Mouse (Mus musculus): ENCODE results near the gene 4933405L10Rik. TPM values are rescaled to one million over a fixed set of nuclear protein-coding genes. Genes with fewer than 3 reads are reported as not detected.

The 4933405L10Rik gene
- polyA plus RNA-seq, 1 experiment from 2014 or later: not detected

DNA sequence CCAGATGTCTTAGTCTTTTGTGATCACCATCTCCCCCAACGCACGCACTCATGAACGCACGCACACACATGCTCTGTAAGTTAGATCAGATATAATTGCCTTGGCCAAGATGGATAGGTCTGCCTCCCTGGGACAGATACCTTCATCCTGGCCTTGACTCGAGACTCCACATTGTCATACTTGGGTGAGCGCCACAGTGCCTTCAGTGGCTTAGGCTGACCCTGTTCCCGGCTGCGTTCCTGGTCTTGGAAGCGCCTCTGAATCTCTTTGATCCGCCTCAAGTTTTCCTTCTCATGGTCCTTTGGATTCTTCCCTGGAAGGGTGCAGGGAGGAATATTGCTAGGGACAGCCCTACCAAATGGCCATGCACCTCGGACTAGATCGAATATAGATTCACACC, 1.0 kb upstream of the 4933405L10Rik start:
- Histone ChIP-seq H3K9ac (ENCODE audit: low read depth, low read length) (no peak overlapping the region), H3K4me1 (ENCODE audit: control insufficient read depth, low read depth, low read length) (peaks cover 28% of the 10 kb centered on the region), H3K4me3 (ENCODE audit: low read depth, low read length) (no peak overlapping the region), H3K9me3 (replicated peaks; ENCODE audit: control insufficient read depth, low read length) (no peaks in the 10 kb centered on the region), H3K27ac (ENCODE audit: low read length) (no peak overlapping the region), H3K4me2 (ENCODE audit: low read depth, low read length) (no peak overlapping the region), H3K27me3 (ENCODE audit: control insufficient read depth, insufficient read depth, low read depth, low read length) (no peaks in the 10 kb centered on the region), H3K36me3 (ENCODE audit: control insufficient read depth, insufficient read depth) (no peaks in the 10 kb centered on the region)
- WGBS (ENCODE audit: insufficient replicate concordance): 74% methylated on average over 12 of the region's 12 CpGs
- ATAC-seq (ENCODE audit: low read depth): no peak

DNA sequence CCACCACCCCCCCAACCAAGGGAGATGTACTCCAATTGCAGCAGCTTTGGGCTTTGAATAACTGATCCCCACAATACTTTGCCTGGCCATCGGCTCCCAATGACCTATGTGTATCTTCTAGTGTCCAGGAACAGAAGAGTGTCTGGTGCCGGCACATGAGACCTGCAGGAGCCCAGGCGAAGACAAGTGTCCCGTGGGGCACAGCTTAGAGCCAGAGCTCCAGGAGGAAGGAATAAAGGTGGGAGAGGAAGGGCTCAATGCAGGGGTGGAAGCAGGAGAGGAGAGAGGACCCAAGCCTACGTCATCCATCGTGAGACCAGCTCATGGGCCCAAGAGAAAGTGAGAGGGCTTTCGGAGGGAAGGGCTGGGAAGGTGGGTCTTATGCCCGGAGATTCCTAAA, 1.2 kb downstream of the 4933405L10Rik start:
- peaks cover 20% of the 10 kb centered on the region for H3K4me1 ChIP-seq (ENCODE audit: control insufficient read depth, low read depth, low read length)
- no peak overlapping the region for H3K27ac ChIP-seq (ENCODE audit: low read length)
- no peaks in the 10 kb centered on the region for H3K9me3 ChIP-seq (replicated peaks; ENCODE audit: control insufficient read depth, low read length)
- no peak overlapping the region for H3K4me3 ChIP-seq (ENCODE audit: low read depth, low read length)
- no peak overlapping the region for H3K4me2 ChIP-seq (ENCODE audit: low read depth, low read length)
- 75% methylated on average over 8 of the region's 8 CpGs for WGBS (ENCODE audit: insufficient replicate concordance)
- no peaks in the 10 kb centered on the region for H3K36me3 ChIP-seq (ENCODE audit: control insufficient read depth, insufficient read depth)
- H3K9ac ChIP-seq (ENCODE audit: low read depth, low read length): no peak overlapping the region
- ATAC-seq (ENCODE audit: low read depth): no peak
- H3K27me3 ChIP-seq (ENCODE audit: control insufficient read depth, insufficient read depth, low read depth, low read length): no peaks in the 10 kb centered on the region

DNA sequence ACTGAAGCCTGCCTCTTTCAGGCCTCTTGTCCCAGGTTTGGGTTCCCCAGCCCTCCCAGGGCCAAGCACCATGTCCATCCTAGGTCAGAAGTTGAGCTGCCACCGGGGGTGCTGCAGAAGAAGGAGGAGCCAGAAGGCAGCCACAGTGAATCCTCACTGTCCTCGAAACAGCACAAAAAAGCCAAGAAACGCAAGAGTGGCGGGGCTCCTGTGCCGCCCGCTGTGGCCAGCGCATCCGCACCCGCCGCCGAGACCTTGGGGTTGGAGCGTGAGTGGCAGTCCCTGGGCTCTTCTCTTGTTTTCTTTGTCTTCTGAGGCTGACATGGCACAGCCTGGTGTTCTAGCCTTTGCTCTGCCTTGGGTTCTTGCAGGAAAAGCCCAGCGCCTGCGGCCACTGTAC, 1.9 kb downstream of the 4933405L10Rik start:
- H3K27me3 ChIP-seq (ENCODE audit: control insufficient read depth, insufficient read depth, low read depth, low read length): no peaks in the 10 kb centered on the region
- 77% methylated on average over 14 of the region's 14 CpGs for WGBS (ENCODE audit: insufficient replicate concordance)
- no peak overlapping the region for H3K9ac ChIP-seq (ENCODE audit: low read depth, low read length)
- no peak overlapping the region for H3K27ac ChIP-seq (ENCODE audit: low read length)
- H3K4me1 ChIP-seq (ENCODE audit: control insufficient read depth, low read depth, low read length): peaks cover 20% of the 10 kb centered on the region
- no peak overlapping the region for H3K4me2 ChIP-seq (ENCODE audit: low read depth, low read length)
- no peak for ATAC-seq (ENCODE audit: low read depth)
- H3K4me3 ChIP-seq (ENCODE audit: low read depth, low read length): no peak overlapping the region
- no peaks in the 10 kb centered on the region for H3K9me3 ChIP-seq (replicated peaks; ENCODE audit: control insufficient read depth, low read length)
- no peaks in the 10 kb centered on the region for H3K36me3 ChIP-seq (ENCODE audit: control insufficient read depth, insufficient read depth)

DNA sequence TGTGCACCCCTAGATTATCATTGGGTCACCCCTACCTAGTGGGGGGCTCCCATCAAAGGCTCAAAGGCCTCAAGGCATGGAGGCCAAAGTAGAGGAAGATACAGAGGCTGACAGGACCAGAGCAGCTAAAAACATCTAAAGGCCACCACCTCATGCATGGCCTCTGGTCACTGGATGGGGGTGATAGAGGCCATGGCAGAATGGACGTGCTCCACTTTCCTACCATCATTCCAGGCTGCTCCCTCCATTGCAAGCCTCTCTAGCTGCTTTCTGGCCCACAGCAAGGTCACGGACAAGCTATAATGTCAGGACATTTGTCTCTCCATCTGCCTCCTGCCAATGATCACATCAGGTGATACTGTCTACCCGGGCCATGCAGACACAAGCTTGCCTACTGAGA, 4.8 kb downstream of the 4933405L10Rik start:
- H3K27me3 ChIP-seq (ENCODE audit: control insufficient read depth, insufficient read depth, low read depth, low read length): no peaks in the 10 kb centered on the region
- WGBS (ENCODE audit: insufficient replicate concordance): 50% methylated on average over 3 of the region's 3 CpGs

DNA sequence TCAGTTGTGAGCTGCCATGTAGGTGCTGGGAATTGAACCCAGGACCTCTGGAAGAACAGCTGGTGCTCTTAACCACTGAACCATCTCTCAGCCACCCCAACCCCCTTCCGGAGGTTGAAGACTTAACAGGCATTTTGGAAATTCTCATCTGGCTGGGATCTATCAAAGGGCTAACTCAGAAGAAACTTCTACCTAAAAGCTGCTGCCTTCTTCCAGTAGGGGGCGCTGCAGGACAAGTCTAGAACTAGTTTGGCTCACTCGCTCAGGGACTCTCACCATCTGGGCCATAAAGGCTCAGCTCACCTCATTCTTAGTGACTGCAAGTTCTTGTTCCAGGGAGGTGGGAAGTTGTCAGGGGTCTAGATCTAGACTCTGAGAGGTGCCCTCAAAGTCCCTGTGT, 6.7 kb downstream of the 4933405L10Rik start:
- Histone ChIP-seq H3K36me3 (ENCODE audit: control insufficient read depth, insufficient read depth) (no peaks in the 10 kb centered on the region), H3K9me3 (replicated peaks; ENCODE audit: control insufficient read depth, low read length) (no peaks in the 10 kb centered on the region), H3K4me2 (ENCODE audit: low read depth, low read length) (no peak overlapping the region), H3K4me1 (ENCODE audit: control insufficient read depth, low read depth, low read length) (no peaks in the 10 kb centered on the region), H3K4me3 (ENCODE audit: low read depth, low read length) (no peak overlapping the region), H3K27me3 (ENCODE audit: control insufficient read depth, insufficient read depth, low read depth, low read length) (no peaks in the 10 kb centered on the region), H3K27ac (ENCODE audit: low read length) (no peak overlapping the region), H3K9ac (ENCODE audit: low read depth, low read length) (no peak overlapping the region)
- ATAC-seq (ENCODE audit: low read depth): peak; percentile 50; the same call in 1 of the 2 replicates
- 2% methylated on average over 3 of the region's 3 CpGs for WGBS (ENCODE audit: insufficient replicate concordance)

More for the DNA sequence above, 4.8 kb downstream of the 4933405L10Rik start:
- no peaks in the 10 kb centered on the region for H3K36me3 ChIP-seq (ENCODE audit: control insufficient read depth, insufficient read depth)
- H3K4me2 ChIP-seq (ENCODE audit: low read depth, low read length): no peak overlapping the region
- H3K9me3 ChIP-seq (replicated peaks; ENCODE audit: control insufficient read depth, low read length): no peaks in the 10 kb centered on the region
- no peak overlapping the region for H3K27ac ChIP-seq (ENCODE audit: low read length)
- H3K4me3 ChIP-seq (ENCODE audit: low read depth, low read length): no peak overlapping the region
- peaks cover 7% of the 10 kb centered on the region for H3K4me1 ChIP-seq (ENCODE audit: control insufficient read depth, low read depth, low read length)
- no peak overlapping the region for H3K9ac ChIP-seq (ENCODE audit: low read depth, low read length)
- no peak for ATAC-seq (ENCODE audit: low read depth)

DNA sequence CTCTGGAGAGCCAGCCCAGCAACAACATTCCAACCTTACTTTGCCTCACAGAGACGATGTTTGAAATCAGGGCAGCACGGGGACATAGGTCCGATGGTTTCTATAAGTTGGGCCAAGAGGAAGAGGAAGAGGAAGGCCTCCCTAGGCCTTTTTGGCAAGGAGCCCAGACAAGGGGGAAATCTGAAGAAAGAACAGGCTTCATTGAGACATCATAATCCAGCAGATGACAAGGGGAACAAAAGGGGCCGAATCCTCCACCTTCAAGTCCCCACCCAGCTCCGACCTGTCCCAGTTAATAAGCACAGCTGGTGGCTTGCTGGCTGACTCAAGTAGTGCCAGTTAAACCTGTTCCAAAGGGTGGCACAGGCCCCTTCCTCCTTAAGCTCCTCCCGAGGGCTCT, 7.6 kb downstream of the 4933405L10Rik start:
- ATAC-seq (ENCODE audit: low read depth): no peak
- H3K27me3 ChIP-seq (ENCODE audit: control insufficient read depth, insufficient read depth, low read depth, low read length): no peaks in the 10 kb centered on the region
- H3K36me3 ChIP-seq (ENCODE audit: control insufficient read depth, insufficient read depth): no peaks in the 10 kb centered on the region
- H3K27ac ChIP-seq (ENCODE audit: low read length): no peak overlapping the region
- no peaks in the 10 kb centered on the region for H3K9me3 ChIP-seq (replicated peaks; ENCODE audit: control insufficient read depth, low read length)
- H3K4me1 ChIP-seq (ENCODE audit: control insufficient read depth, low read depth, low read length): no peaks in the 10 kb centered on the region
- no peak overlapping the region for H3K4me2 ChIP-seq (ENCODE audit: low read depth, low read length)
- 48% methylated on average over 6 of the region's 6 CpGs for WGBS (ENCODE audit: insufficient replicate concordance)
- H3K4me3 ChIP-seq (ENCODE audit: low read depth, low read length): no peak overlapping the region
- H3K9ac ChIP-seq (ENCODE audit: low read depth, low read length): no peak overlapping the region

DNA sequence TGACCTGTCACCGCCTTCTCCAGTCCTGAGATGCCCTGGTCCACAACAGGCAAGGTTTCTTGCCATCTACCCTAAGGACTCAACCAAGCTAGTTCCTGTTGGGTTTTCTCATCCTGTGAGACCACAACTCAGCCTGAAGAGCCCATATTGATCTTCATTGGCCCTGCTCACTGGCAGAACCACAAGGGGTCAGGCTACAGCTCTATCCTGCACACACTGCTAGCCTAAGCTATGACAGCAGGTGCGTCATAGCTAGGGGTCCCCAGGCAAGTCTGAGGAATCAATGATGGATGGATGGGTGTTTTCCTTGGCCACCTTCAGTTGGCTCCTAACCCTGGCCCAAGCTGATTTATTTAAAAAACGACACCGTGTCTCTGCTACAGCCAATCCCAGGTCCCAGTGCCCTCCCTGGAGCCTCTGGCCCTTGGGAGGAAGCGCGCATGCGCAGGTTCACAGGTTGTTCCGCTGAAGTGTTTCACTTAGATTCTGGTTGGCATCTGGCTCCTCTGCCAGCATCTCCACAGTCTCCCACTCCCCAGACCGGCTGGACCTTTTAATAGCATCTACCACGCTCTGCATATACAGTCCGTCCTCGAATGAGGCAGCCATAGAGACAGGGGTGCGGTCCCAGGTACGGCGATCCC, 9.0 kb downstream of the 4933405L10Rik start:
- no peak overlapping the region for H3K9ac ChIP-seq (ENCODE audit: low read depth, low read length)
- WGBS (ENCODE audit: insufficient replicate concordance): 87% methylated on average over 15 of the region's 15 CpGs

DNA sequence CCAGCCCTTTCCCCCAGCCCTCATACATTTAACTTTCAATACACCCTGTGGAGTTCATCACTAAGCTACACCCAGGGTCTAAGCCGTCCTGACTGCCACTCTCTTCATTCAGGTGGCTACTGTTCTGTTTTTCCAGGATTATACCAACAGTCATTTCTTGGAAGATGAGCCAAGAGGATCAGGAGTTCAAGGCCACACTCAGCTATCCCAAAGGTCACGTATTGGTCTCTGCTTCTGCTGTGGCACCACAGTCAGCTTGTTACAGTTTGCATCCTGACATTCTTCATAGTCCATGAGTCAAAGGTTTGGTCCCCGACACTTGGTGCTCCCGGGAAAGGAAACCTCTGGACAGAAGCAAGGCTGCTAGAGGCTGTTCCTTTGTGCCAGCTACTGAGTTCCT, 12.2 kb downstream of the 4933405L10Rik start:
- Histone ChIP-seq H3K9me3 (replicated peaks; ENCODE audit: control insufficient read depth, low read length) (no peaks in the 10 kb centered on the region), H3K36me3 (ENCODE audit: control insufficient read depth, insufficient read depth) (no peaks in the 10 kb centered on the region), H3K27ac (ENCODE audit: low read length) (no peak overlapping the region), H3K4me3 (ENCODE audit: low read depth, low read length) (no peak overlapping the region), H3K27me3 (ENCODE audit: control insufficient read depth, insufficient read depth, low read depth, low read length) (no peaks in the 10 kb centered on the region), H3K4me1 (ENCODE audit: control insufficient read depth, low read depth, low read length) (no peaks in the 10 kb centered on the region), H3K9ac (ENCODE audit: low read depth, low read length) (no peak overlapping the region), H3K4me2 (ENCODE audit: low read depth, low read length) (no peak overlapping the region)
- 68% methylated on average over 4 of the region's 4 CpGs for WGBS (ENCODE audit: insufficient replicate concordance)
- ATAC-seq (ENCODE audit: low read depth): no peak

More for the DNA sequence above, 9.0 kb downstream of the 4933405L10Rik start:
- H3K4me2 ChIP-seq (ENCODE audit: low read depth, low read length): no peak overlapping the region
- H3K4me3 ChIP-seq (ENCODE audit: low read depth, low read length): no peak overlapping the region
- H3K27ac ChIP-seq (ENCODE audit: low read length): no peak overlapping the region
- no peaks in the 10 kb centered on the region for H3K4me1 ChIP-seq (ENCODE audit: control insufficient read depth, low read depth, low read length)
- ATAC-seq (ENCODE audit: low read depth): no peak
- no peaks in the 10 kb centered on the region for H3K27me3 ChIP-seq (ENCODE audit: control insufficient read depth, insufficient read depth, low read depth, low read length)
- H3K9me3 ChIP-seq (replicated peaks; ENCODE audit: control insufficient read depth, low read length): no peaks in the 10 kb centered on the region
- H3K36me3 ChIP-seq (ENCODE audit: control insufficient read depth, insufficient read depth): no peaks in the 10 kb centered on the region

DNA sequence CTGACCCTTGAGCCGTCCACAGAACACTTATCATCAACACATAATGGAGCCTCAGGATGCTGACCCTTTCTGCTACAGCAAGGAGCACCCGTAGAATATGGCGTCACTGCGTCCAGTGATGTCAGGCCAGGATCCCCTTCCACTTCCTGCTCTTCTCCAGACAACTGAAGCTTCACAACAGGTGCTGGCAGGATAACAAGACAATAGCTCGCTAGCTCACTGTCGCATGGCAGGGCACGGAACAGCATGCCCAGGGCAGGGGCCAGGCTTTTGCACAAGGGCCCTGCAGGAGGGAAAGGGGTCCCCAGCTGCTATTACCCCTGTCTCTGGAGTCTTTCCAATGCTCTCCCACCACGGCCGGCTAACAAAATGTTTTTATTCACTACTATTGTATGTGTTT, 15.4 kb downstream of the 4933405L10Rik start:
- H3K4me1 ChIP-seq (ENCODE audit: control insufficient read depth, low read depth, low read length): peaks cover 3% of the 10 kb centered on the region
- no peak for ATAC-seq (ENCODE audit: low read depth)
- WGBS (ENCODE audit: insufficient replicate concordance): 84% methylated on average over 9 of the region's 9 CpGs
- no peak overlapping the region for H3K4me2 ChIP-seq (ENCODE audit: low read depth, low read length)
- no peaks in the 10 kb centered on the region for H3K9me3 ChIP-seq (replicated peaks; ENCODE audit: control insufficient read depth, low read length)
- no peak overlapping the region for H3K9ac ChIP-seq (ENCODE audit: low read depth, low read length)
- H3K4me3 ChIP-seq (ENCODE audit: low read depth, low read length): no peak overlapping the region
- no peaks in the 10 kb centered on the region for H3K36me3 ChIP-seq (ENCODE audit: control insufficient read depth, insufficient read depth)
- H3K27ac ChIP-seq (ENCODE audit: low read length): no peak overlapping the region
- no peaks in the 10 kb centered on the region for H3K27me3 ChIP-seq (ENCODE audit: control insufficient read depth, insufficient read depth, low read depth, low read length)

Measured in liver, embryonic 16.5 days (tissue).